9 mouse cellular contexts compared by ENCODE assay signal in the genomic region with DNA sequence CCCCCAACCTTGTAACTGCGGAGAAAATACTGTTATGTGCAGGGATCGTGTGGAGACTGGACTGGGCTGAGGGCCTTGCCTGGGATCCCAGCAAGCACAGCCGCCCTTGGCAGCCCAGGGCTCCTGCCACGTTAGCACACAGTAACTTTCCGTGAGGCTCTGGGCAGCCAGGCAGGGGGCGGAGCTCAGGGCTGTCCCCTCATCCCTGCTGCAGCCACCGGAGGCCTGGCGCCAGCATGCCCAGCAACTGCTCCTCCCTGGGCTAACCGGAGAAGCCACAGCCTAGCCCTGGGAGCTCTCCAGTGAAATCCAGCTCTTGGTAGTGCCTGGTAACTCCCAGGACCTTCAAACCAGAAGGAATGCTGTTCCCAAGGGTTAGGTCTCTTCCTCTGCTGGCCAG.
DNase-seq lines count a peak whose midpoint lies in the region; ATAC-seq lines count a peak whose summit lies in the region.
"Had no signal": no experiment of that assay in that cellular context is flagged by ENCODE, and none has a peak within 500 bp of the region (broad histone marks: within the 10 kb centered on the region; RNA-seq: fewer than 3 reads in every experiment).

No protein-coding gene starts in this region.

- DNase-seq in cerebellum, adult 18-20 months, result peak; percentile 74 to 81
- DNase-seq in forebrain, embryonic 11.5 days (ENCODE audit: low spot score), result peak; percentile 64
- DNase-seq in lung, adult 18-20 months, result peak; percentile 58 to 65
- peak; percentile 18 for DNase-seq in ovary, postnatal 10 days (ENCODE audit: low spot score)
- DNase-seq in spleen, postnatal 36 days (ENCODE audit: low spot score in 2 of 2), result no peak

- H3K4me1 ChIP-seq in forebrain, embryonic 11.5 days (replicated peaks; ENCODE audit: control insufficient read depth, insufficient read depth, low read length), result peaks cover 2% of the 10 kb centered on the region; the same call in 1 of the 2 replicates
- no peaks in the 10 kb centered on the region for H3K4me1 ChIP-seq in heart, embryonic 11.5 days (ENCODE audit: control insufficient read depth, insufficient read depth, low read length)
- peaks cover 11% of the 10 kb centered on the region; the same call in 1 of the 2 replicates for H3K4me1 ChIP-seq in kidney, embryonic 16.5 days (ENCODE audit: insufficient read depth, low read length)
- H3K4me1 ChIP-seq: megakaryocyte, embryonic 14.5 days had no signal

- peak overlapping the region; percentile 32; the same call in 1 of the 2 replicates for H3K9ac ChIP-seq in forebrain, embryonic 11.5 days (ENCODE audit: low read length)
- peak overlapping the region; percentile 59 for H3K9ac ChIP-seq in heart, embryonic 11.5 days (ENCODE audit: low read depth, low read length)
- H3K9ac ChIP-seq in kidney, embryonic 16.5 days (replicated peaks; ENCODE audit: low read length), result peak overlapping the region; percentile 49; the same call in 1 of the 2 replicates

- no peak for ATAC-seq in forebrain, embryonic 11.5 days (replicated peaks; ENCODE audit: low FRiP score)
- ATAC-seq in heart, embryonic 11.5 days (replicated peaks; ENCODE audit: insufficient number of reproducible peaks, low FRiP score, low TSS enrichment), result peak; percentile 67; the same call in 1 of the 2 replicates
- peak; percentile 97 for ATAC-seq in kidney, embryonic 16.5 days (ENCODE audit: low FRiP score, low TSS enrichment)
- no peak for ATAC-seq in monocyte, adult 5-6 weeks (replicated peaks; ENCODE audit: insufficient number of reproducible peaks, low FRiP score, low TSS enrichment, poor library complexity, severe bottlenecking)

- no peaks in the 10 kb centered on the region for H3K27me3 ChIP-seq in forebrain, embryonic 11.5 days (ENCODE audit: control insufficient read depth, insufficient read depth, low read length)
- H3K27me3 ChIP-seq in heart, embryonic 11.5 days (ENCODE audit: control insufficient read depth, insufficient read depth, low read length), result no peaks in the 10 kb centered on the region
- H3K27me3 ChIP-seq in kidney, embryonic 16.5 days (ENCODE audit: insufficient read depth, low read length), result no peaks in the 10 kb centered on the region

- H3K27ac ChIP-seq in forebrain, embryonic 11.5 days (ENCODE audit: low read depth, low read length), result no peak overlapping the region
- peak overlapping the region; percentile 57 for H3K27ac ChIP-seq in heart, embryonic 11.5 days (ENCODE audit: low read depth, low read length)
- H3K27ac ChIP-seq in kidney, embryonic 16.5 days (ENCODE audit: low read length), result no peak overlapping the region; the same call in 1 of the 2 replicates

- H3K36me3 ChIP-seq in forebrain, embryonic 11.5 days (ENCODE audit: control insufficient read depth, insufficient read depth, low read length), result no peaks in the 10 kb centered on the region
- H3K36me3 ChIP-seq in heart, embryonic 11.5 days (ENCODE audit: control insufficient read depth, insufficient read depth, low read length), result no peaks in the 10 kb centered on the region
- no peaks in the 10 kb centered on the region for H3K36me3 ChIP-seq in kidney, embryonic 16.5 days (ENCODE audit: insufficient read depth, low read length)

- no peak overlapping the region for H3K4me2 ChIP-seq in forebrain, embryonic 11.5 days (ENCODE audit: low read depth, low read length, severe bottlenecking)
- peak overlapping the region; percentile 37 for H3K4me2 ChIP-seq in heart, embryonic 11.5 days
- H3K4me2 ChIP-seq in kidney, embryonic 16.5 days (replicated peaks; ENCODE audit: low read depth, low read length), result peak overlapping the region; percentile 34

- 7% methylated on average over 9 of the region's 9 CpGs for WGBS in forebrain, embryonic 11.5 days
- WGBS in heart, embryonic 11.5 days (ENCODE audit: insufficient replicate concordance), result 10% methylated on average over 9 of the region's 9 CpGs
- WGBS in kidney, embryonic 16.5 days, result 7% methylated on average over 9 of the region's 9 CpGs

- no peaks in the 10 kb centered on the region for H3K9me3 ChIP-seq in forebrain, embryonic 11.5 days (ENCODE audit: control insufficient read depth, low read length)
- no peaks in the 10 kb centered on the region for H3K9me3 ChIP-seq in heart, embryonic 11.5 days (replicated peaks; ENCODE audit: control insufficient read depth, low read length)
- H3K9me3 ChIP-seq in kidney, embryonic 16.5 days (ENCODE audit: low read length), result no peaks in the 10 kb centered on the region
- H3K9me3 ChIP-seq: megakaryocyte, embryonic 14.5 days had no signal

- no peak overlapping the region for H3K4me3 ChIP-seq in forebrain, embryonic 11.5 days (ENCODE audit: low read depth, low read length)
- H3K4me3 ChIP-seq in heart, embryonic 11.5 days (ENCODE audit: low read depth, low read length), result no peak overlapping the region
- no peak overlapping the region for H3K4me3 ChIP-seq in kidney, embryonic 16.5 days (ENCODE audit: low read length)
- H3K4me3 ChIP-seq: megakaryocyte, embryonic 14.5 days had no signal

Comparison
In these comparisons a context has a peak if more than half of its experiments do, and no peak if none do; other contexts are left out.
1. DNase-seq: peak in cerebellum, adult 18-20 months (2 of 2), forebrain, embryonic 11.5 days (single experiment), lung, adult 18-20 months (2 of 2) and ovary, postnatal 10 days (single experiment); none in spleen, postnatal 36 days (0 of 2).
2. ATAC-seq: peak in heart, embryonic 11.5 days (single experiment) and kidney, embryonic 16.5 days (single experiment); none in forebrain, embryonic 11.5 days (single experiment) and monocyte, adult 5-6 weeks (single experiment).
3. Peak in every context shown above with its lines, with median percentiles within 50 percentile points of each other: H3K9ac ChIP-seq.